Mouse (Mus musculus): ENCODE measurements around the gene Susd6.

- TF ChIP-seq POLR2A (IDR thresholded peaks at IDR 0.05; ENCODE audit: borderline replicate concordance, insufficient read depth, low read length) (no peak), CTCF (IDR thresholded peaks at IDR 0.05; ENCODE audit: borderline replicate concordance, insufficient read depth, low read depth, low read length) (no peak)
Observed at GRCm38 (mm10) chr12:80921301-80921700, 131.0 kb downstream of the Susd6 start.

Measured in cerebellum, adult 2 months (tissue).